Mouse (Mus musculus) cortical plate, adult 2 months (tissue): ENCODE measurements around the gene Tub. TPM values are rescaled to one million over a fixed set of nuclear protein-coding genes. Genes with fewer than 3 reads are reported as not detected.

Experiments
- H3K27ac ChIP-seq: fragments of 200-500 bp; 2 replicates; pipeline ENCODE4 v1.5.1; 2012; ENCODE audit warnings: low read length, control low read depth, inconsistent platforms; ENCODE audit not compliant: insufficient read depth
- H3K4me1 ChIP-seq: fragments of 200-500 bp; 2 replicates; pipeline ENCODE4 v1.6.1; 2011; ENCODE audit warnings: low read length; ENCODE audit not compliant: control insufficient read depth, insufficient read depth
- H3K4me3 ChIP-seq: fragments of 200-500 bp; 2 replicates; pipeline ENCODE4 v1.5.1; 2011; ENCODE audit warnings: mild to moderate bottlenecking, low read length, control low read depth; ENCODE audit not compliant: insufficient read depth
- CTCF ChIP-seq: fragments of 200-500 bp; IDR thresholded peaks from 2 replicates; pipeline ENCODE4 v1.5.1; 2011; ENCODE audit warnings: mild to moderate bottlenecking, control low read depth, low read length; ENCODE audit not compliant: insufficient read depth; ENCODE audit errors: extremely low read depth
- POLR2A ChIP-seq: fragments of 200-500 bp; IDR thresholded peaks from 2 replicates; pipeline ENCODE4 v1.6.1; 2011; ENCODE audit warnings: mild to moderate bottlenecking, low read length, control low read depth; ENCODE audit not compliant: insufficient read depth; ENCODE audit errors: extremely low read depth
- polyA plus RNA-seq: library from polyadenylated mRNA; depleted of rRNA; stranded (reverse); fragments of >200 nt; gene quantifications from 2 replicates; pipeline ENCODE4 v1.2.3, GENCODE M21; 2012

The Tub gene
- polyA plus RNA-seq, 1 experiment: 161 TPM

- no peak overlapping the region for H3K4me3 ChIP-seq
- H3K4me1 ChIP-seq: no peaks in the 10 kb centered on the region
- H3K27ac ChIP-seq: no peak overlapping the region
- no peak for TF ChIP-seq POLR2A
- peak; percentile 64 for TF ChIP-seq CTCF
Measured at GRCm38 (mm10) chr7:108944002-108944401, 6.1 kb upstream of the Tub start.

DNA sequence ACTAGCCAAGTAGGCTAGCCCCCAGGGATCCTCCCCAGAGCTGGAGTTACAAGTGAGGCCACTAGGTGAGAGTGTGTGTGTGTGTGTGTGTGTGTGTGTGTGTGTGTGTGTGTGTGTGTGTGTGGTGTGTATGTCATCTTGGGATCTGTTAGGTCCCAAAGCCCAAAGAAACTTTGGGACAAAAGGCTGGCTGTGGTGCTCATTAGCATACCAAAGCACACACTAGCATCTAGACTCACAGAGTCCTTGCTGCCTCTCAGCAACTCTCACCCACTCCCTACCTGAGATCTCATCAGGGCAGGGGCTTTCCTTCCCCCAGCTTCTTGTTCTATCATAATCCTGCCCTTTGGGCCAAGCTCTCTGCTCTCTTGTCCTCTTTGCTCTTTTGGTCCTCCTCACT lies 1.5 kb upstream of the Tub start:
- Histone ChIP-seq H3K4me3 (no peak overlapping the region), H3K27ac (no peak overlapping the region), H3K4me1 (no peaks in the 10 kb centered on the region; the same call in 1 of the 2 replicates)
- TF ChIP-seq CTCF (no peak), POLR2A (no peak)

GRCm38 (mm10) chr7:108949301-108949700 lies 837 bp upstream of the Tub start:
- Histone ChIP-seq H3K4me1 (no peaks in the 10 kb centered on the region; the same call in 1 of the 2 replicates), H3K27ac (no peak overlapping the region), H3K4me3 (no peak overlapping the region)
- TF ChIP-seq POLR2A (no peak), CTCF (no peak)

GRCm38 (mm10) chr7:108950762-108951331 lies 709 bp downstream of the Tub start:
- H3K4me1 ChIP-seq: no peaks in the 10 kb centered on the region; the same call in 1 of the 2 replicates
- peak overlapping the region; percentile 65 for H3K4me3 ChIP-seq
- peak overlapping the region; percentile 81 for H3K27ac ChIP-seq
- TF ChIP-seq POLR2A (peak; percentile 61; the same call in 1 of the 2 replicates), CTCF (no peak)

- no peaks in the 10 kb centered on the region; the same call in 1 of the 2 replicates for H3K4me1 ChIP-seq
- TF ChIP-seq POLR2A (no peak), CTCF (no peak)
- H3K27ac ChIP-seq: no peak overlapping the region
- no peak overlapping the region for H3K4me3 ChIP-seq
Measured at GRCm38 (mm10) chr7:108952801-108953200, 2.7 kb downstream of the Tub start.

DNA sequence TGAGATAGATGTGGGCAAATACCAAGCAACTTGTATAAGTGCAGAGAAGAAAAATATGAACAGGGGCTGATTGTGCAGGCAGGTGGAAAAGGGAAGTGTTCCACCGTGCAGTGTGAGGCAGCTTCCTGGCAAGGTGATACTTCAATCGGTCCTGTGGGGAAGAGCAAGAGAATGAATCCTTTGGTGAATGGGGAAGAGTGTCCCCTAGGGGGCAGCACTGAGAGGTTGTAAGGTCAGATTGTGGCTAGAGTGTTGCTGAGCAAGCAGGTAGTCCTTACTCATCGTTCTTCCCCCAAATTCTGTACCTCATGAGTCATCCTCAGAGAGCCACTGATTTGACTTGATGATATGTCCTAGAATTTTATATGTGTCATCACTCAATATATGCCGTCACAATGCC lies 4.0 kb downstream of the Tub start:
- no peak overlapping the region for H3K4me3 ChIP-seq
- TF ChIP-seq POLR2A (no peak), CTCF (peak; percentile 41)
- no peak overlapping the region for H3K27ac ChIP-seq
- no peaks in the 10 kb centered on the region; the same call in 1 of the 2 replicates for H3K4me1 ChIP-seq

DNA sequence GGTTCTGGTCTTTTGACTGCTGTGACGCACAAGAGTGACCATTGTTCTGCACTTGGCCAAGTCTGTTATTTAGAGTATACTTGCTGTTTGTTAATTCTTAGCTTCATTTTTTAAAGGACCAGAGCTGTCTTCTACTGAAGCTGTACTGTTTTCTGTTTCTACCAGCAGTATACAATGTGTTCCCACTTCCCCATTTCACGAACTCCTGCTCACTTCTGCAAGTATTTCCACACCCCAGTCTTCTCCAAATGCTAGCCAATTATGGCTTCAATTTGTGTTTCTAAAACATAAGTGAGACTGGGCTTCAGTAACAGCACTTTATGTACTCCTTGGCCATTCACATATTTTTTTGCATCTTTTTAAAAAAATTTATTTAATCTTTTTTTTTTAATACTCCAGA lies 7.6 kb downstream of the Tub start:
- no peak for TF ChIP-seq CTCF
- no peak for TF ChIP-seq POLR2A
- H3K4me1 ChIP-seq: no peaks in the 10 kb centered on the region; the same call in 1 of the 2 replicates

DNA sequence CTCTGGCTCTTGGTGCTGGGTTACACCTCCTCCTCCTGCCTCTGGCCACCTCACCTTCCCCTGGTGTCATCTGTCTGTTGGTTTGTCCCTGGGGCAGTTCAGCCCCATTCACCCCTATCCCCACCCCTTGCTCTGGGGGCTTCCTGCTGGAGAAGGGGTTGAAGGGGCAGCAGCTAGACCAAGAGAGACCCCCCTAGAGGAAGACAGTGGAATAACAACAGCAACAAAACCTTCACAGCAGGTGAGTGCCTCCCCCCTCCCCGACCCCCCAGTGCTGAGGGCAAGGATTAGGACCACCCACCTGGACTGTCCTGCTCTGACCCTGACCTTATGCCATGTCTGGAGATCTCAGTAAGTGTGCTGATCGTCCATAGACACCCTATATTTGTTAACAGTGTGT lies 15.8 kb downstream of the Tub start:
- TF ChIP-seq POLR2A: no peak
- peak; percentile 21; the same call in 1 of the 2 replicates for TF ChIP-seq CTCF
- no peak overlapping the region for H3K4me3 ChIP-seq
- peaks cover 2% of the 10 kb centered on the region; the same call in 1 of the 2 replicates for H3K4me1 ChIP-seq
- H3K27ac ChIP-seq: no peak overlapping the region

More for the DNA sequence above, 7.6 kb downstream of the Tub start:
- H3K4me3 ChIP-seq: no peak overlapping the region
- no peak overlapping the region for H3K27ac ChIP-seq

GRCm38 (mm10) chr7:108966742-108967362 lies 16.7 kb downstream of the Tub start:
- H3K27ac ChIP-seq: no peak overlapping the region
- peak; percentile 91 for TF ChIP-seq CTCF
- TF ChIP-seq POLR2A: no peak
- no peak overlapping the region for H3K4me3 ChIP-seq
- H3K4me1 ChIP-seq: peaks cover 2% of the 10 kb centered on the region

DNA sequence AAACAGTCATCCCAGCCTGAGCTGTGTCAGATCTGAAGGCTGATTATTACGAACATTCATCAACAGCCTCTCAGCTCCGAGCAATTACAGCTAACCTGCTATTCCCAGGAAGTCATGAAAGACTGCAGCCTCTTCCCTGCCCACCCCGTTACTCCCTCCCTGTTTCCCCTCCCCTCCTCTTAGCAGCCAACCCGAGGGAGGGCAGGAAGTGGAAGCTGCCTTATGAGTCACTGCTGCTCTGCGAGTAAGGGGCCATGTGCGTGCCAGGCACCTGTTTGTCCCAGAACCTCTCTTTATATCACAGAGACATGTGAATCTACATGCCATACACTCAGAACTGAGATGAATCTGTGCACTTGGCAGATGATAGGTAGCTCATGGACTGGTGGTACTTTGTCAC lies 18.1 kb downstream of the Tub start:
- TF ChIP-seq CTCF: no peak
- no peak for TF ChIP-seq POLR2A

GRCm38 (mm10) chr7:108972273-108972672 lies 22.1 kb downstream of the Tub start:
- Histone ChIP-seq H3K4me3 (no peak overlapping the region), H3K27ac (no peak overlapping the region), H3K4me1 (peaks cover 8% of the 10 kb centered on the region)
- TF ChIP-seq CTCF (no peak), POLR2A (no peak)

More for the DNA sequence above, 18.1 kb downstream of the Tub start:
- Histone ChIP-seq H3K4me1 (peaks cover 8% of the 10 kb centered on the region), H3K4me3 (no peak overlapping the region), H3K27ac (no peak overlapping the region)
